1 mouse cellular context compared by ENCODE assay signal in the genomic region with DNA sequence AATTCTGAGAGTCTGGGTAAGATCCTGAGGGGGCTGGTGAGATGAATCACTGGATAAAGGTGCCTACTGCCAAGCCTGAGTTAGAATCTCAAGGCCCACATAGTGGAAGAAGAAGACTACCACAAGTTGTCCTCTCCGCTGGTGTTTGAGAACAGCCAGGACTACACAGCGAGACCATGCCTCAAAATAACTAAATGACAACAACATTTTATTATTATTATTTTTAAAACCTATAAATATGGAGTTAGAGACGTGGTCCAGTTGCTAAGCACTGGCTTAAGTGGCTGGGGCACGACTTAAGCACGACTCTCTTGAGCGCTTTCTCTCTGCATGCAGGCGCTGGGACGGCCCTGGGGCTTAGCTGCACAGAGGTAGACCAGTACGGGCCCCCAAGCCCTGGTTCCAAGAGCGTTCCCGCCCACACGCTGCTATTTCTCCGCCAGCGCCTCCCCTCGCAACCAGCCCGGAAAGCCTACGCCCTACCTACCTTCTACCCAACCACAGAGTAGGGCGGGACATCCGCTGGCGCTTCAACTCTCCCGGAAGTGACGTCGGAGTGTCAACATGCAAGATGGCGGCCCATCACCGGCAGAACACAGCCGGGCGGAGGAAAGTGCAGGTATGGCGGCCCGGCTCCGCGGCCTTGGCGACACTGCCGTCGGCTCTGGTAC.
TF ChIP-seq lines count a peak whose summit lies in the region.

A gene (plus strand): TSS at position 540 of the 671 bp plus-strand sequence.

TF ChIP-seq in CH12.LX, 34 proteins besides CTCF, POLR2A, EP300 and RAD21 (continued from another document):
- TF ChIP-seq KAT2A (IDR thresholded peaks at IDR 0.05; ENCODE audit: insufficient replicate concordance, low read length) (peak; percentile 62; the same call in 1 of the 2 replicates), USF1 (IDR thresholded peaks at IDR 0.05; ENCODE audit: low read depth, low read length) (no peak), MAZ (IDR thresholded peaks at IDR 0.05; ENCODE audit: low read depth, low read length) (0 out of 2 replicates have a peak, but pooled peaks have one; percentile 53), MAX (IDR thresholded peaks at IDR 0.05; ENCODE audit: low read length) (peak; percentile 85), UBTF (IDR thresholded peaks at IDR 0.05; ENCODE audit: low read depth, low read length) (peak; percentile 50; the same call in 1 of the 2 replicates), ELF1 (IDR thresholded peaks at IDR 0.05; ENCODE audit: low read depth, low read length) (peak; percentile 85), CHD1 (IDR thresholded peaks at IDR 0.05; ENCODE audit: low read depth, low read length) (no peak), SIN3A (IDR thresholded peaks at IDR 0.05; ENCODE audit: low read length) (peak; percentile 84), HCFC1 (IDR thresholded peaks at IDR 0.05; ENCODE audit: low read depth, low read length) (peak; percentile 89), E2F4 (IDR thresholded peaks at IDR 0.05; ENCODE audit: insufficient replicate concordance, low read depth, low read length) (peak; percentile 72; the same call in 1 of the 2 replicates), CHD2 (IDR thresholded peaks at IDR 0.05; ENCODE audit: low read length) (0 out of 2 replicates have a peak, but pooled peaks have one; percentile 15), RCOR1 (conservative IDR thresholded peaks at IDR 0.05; ENCODE audit: low read depth, low read length) (no peak), TCF12 (IDR thresholded peaks at IDR 0.05; ENCODE audit: low read depth, low read length) (peak; percentile 82), NELFE (IDR thresholded peaks at IDR 0.05; ENCODE audit: low read depth, low read length) (peak; percentile 81)
TF ChIP-seq in CH12.LX: peak in this region for 18.
